ENCODE assay signal across 10 mouse cellular contexts in genomic region chr7:58797281-58797680, GRCm38 (mm10).
"Had no signal": no experiment of that assay in that cellular context is flagged by ENCODE, and none has a peak within 500 bp of the region (broad histone marks: within the 10 kb centered on the region; RNA-seq: fewer than 3 reads in every experiment).

No protein-coding gene starts in this region.

- DNase-seq: kidney, adult 2 months; kidney, postnatal 25 days; layer of hippocampus, adult 9-11 months; liver; lung, adult 18-20 months; lung, postnatal 10 days; lung, postnatal 36 days; right cerebral cortex, adult 18-20 months; right cerebral cortex, postnatal 25 days; thymus, postnatal 25 days had no signal
